Mouse (Mus musculus) cortical plate, adult 2 months (tissue): ENCODE data around the gene Radil.

Source experiments
- CTCF ChIP-seq: fragments of 200-500 bp; IDR thresholded peaks from 2 replicates; pipeline ENCODE4 v1.5.1; 2011; ENCODE audit warnings: mild to moderate bottlenecking, control low read depth, low read length; ENCODE audit not compliant: insufficient read depth; ENCODE audit errors: extremely low read depth
- POLR2A ChIP-seq: fragments of 200-500 bp; IDR thresholded peaks from 2 replicates; pipeline ENCODE4 v1.6.1; 2011; ENCODE audit warnings: mild to moderate bottlenecking, low read length, control low read depth; ENCODE audit not compliant: insufficient read depth; ENCODE audit errors: extremely low read depth

GRCm38 (mm10) chr5:142482512-142482911 lies 68.4 kb downstream of the Radil start:
- TF ChIP-seq CTCF (peak; percentile 53), POLR2A (no peak)
